Mouse (Mus musculus) embryo, embryonic 10.5 days (tissue): ENCODE data around the gene A830031A19Rik.

Source experiments
- DNase-seq: peaks from one replicate; pipeline ENCODE4 v3.0.0-alpha.2; 2015; ENCODE audit warnings: low spot score

The A830031A19Rik gene

DNA sequence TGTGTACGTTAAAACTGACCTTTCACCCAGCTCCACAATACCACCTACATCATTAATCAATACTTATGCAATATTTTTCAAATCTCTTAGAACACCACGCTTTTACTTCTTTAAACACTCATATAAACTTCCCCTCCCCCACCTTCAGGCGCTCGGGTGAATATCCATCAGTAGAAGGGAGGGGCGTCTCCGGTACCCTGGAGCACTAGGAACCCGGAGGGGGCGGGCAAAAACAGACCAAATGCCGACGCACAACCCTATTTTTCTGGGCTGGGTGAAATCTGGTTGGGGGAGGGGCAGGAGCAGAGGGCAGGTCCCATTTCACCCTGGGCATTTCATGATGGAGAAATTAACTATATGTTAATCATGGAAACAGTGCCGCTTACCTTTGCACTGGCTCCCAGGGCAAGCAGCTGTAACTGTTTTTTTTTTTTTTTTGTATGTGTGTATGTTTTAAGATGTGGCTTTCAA is at the start of gene A830031A19Rik:
TSS of gene A830031A19Rik (minus strand) at position 421 of the 471 bp plus-strand sequence.
- peak; percentile 72 for DNase-seq

DNA sequence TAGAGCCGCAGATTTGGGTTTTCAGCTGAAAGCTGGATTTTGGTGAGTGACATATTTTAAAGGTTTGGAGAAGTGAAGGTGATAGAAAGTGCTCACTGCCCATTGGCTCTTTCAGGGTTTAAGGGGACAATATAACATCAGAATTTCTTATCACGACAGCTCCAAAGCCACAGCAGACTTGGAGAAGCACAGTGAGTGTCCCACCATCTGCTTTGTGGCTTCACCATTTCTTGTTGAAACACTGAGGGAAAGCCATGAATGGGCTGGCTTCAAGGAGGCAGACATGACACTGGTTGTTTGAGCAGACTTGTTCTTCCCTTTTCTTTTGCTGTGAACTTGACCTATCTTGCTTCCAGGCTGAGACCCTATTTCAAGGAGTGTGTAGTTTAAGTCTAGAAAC is 49.1 kb upstream of the A830031A19Rik start:
- DNase-seq, result no peak

DNA sequence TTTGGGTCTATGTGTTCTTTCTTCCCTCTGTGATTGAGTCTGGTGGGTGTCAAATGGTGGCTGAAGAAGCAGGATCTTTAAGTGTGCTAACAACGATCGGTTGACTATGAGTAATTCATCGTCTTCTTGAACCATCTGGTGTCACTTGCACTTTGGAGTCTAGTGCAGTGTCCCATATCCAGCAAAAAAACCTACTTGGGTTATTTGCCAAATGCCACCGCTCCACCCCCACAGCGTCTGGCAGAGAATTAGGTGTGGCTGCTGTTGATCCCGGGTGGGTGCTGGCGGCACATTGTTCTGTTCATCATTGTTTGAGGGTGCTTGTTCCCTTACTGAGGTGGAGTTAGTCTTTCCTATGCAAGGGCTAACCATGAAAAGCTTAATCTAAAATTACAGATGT is 48.0 kb upstream of the A830031A19Rik start:
- DNase-seq, result no peak

DNA sequence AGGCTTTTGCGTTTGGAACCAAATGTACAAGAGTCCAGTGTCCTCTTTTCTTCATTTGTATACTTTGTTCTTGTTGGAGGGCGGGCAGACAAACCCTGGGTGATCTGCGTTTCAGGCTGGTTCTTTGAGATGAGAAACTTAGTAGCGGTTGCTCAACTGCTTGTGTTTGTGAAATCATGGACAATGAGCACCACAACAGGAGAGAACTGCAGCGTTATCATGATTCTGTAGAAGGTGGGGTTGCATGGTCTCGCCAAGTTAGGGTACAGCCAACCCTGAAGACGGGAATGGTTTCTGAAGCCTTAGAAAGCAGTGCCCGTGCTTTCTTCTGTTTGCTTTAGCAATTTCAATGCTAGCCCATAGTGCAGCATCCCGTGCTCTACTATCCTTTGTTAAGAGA is 46.3 kb upstream of the A830031A19Rik start:
- DNase-seq, result no peak

DNA sequence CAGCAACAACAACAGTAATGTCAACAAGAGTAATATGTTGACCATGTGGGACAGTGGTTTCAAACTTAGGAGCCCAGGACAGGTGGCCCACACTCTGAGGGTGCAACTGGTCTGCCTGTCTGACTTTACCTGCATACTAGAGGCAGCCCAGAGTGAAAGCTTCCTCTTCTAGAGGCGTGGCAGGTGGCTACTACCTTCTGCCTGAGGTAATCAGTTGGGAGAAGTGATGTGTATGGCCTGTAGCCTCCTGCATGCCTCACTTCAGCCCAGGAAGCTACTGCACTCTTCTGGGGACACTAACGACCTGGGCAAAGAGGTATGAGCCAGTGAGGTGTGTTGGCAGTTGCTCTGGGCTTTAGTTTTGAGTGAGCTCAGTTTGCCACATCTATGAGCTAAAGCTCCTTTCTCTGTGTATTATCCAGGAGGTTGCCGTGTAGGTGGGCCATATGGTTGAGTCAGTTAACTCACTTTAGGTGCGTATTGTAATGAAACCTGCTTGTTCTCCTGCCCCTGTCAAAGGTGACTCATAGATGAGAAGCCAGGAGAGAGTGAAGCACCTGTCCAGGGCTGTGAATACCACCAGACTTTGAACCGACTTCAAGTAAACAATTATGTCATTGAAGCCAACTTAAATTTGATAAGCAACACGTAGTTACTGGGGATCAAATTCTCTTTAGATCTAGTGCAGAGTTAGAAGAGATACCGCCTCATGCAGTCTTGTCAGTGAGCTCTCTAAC is 41.9 kb upstream of the A830031A19Rik start:
- DNase-seq, result no peak

DNA sequence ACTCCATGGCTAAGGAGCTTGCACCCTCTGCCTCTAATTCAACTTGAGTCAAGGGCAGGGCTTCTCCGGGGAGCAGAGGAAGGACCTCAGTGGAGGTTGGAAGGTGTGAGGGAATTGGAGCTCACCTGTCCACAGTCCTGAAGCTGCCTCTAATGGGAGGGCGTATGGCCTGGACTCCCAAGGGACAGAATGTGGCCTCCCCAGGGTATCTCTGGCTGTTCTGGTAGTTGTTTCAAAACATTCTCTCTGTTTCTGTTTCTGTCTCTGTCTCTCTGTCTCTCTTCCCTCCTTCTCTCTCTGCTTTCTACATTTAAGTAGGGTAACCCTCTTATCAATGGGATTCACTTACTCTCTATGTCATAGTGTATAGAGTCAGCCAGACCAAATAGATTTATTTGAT is 41.2 kb upstream of the A830031A19Rik start:
- no peak for DNase-seq

DNA sequence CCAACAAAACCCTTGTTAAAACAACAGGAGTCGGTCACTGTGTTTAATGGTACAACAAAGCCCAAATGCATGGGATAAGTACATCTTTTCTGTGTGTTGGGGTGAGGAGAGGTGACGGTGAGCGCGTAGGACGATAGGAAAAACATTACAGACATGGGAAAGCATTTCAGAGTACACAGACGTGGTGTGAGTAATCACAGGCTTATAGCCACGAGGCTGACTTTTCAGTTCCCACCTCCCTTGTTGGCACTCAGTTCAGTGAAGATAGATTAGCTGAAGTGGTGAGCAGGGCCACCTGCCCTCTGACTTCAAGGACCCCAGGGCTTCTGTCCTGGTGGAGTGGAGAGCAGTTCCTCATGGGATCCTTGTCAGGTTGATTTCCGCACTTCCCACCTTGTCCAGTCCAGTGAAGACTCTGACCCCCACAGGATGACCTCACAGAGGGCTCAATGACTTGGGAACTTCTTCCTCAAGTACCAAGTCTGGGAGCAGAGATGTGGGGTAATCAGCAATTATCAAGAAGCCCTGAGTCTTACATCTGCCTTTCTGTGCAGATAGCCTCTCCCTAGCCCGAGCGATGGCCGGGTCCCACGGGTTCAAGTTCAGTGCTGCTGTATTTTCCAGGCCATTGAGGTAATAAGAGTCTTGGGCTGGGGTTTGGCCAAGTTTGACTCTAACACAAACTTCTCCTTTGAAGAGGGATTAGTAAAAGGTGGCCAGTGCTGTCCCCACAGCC is 40.3 kb upstream of the A830031A19Rik start:
- no peak for DNase-seq

DNA sequence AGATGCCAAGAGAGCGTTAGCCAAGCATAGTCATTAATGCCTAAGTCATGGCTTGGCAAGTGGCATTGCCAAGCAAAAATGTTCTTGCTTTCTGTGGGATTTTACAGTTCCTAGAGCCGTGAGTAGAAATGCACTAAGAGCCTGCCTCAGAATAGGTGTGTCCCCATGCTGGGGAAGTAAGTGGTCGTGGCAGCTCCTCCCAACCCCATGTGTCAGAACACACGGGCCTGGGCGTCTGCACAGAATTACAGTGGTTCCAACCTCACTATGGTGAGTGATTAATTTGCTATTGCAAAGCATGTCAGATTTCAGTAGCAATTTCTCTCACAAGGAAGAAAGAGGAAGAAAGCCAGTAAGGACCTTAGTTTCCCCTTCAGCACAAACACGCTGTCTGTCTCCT is 36.9 kb upstream of the A830031A19Rik start:
- no peak for DNase-seq

DNA sequence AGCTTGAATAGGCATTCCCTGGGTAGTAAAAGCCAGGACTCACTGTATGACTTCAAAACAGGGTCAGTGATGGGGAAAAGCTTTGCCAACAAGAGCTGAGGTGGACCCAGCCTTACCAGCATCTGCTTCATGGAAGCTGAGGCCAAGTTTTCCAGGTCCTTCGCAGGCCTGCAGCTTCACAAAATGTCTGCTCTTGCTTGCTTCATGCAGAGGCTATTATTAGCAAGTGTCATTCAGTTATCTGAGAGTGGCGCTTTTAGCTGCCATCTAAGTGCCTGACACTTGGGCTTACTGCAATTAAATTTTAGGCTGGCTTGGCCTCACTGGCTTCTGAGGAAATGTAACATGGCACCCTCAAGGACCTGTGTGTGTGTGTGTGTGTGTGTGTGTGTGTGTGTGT is 35.3 kb upstream of the A830031A19Rik start:
- no peak for DNase-seq

DNA sequence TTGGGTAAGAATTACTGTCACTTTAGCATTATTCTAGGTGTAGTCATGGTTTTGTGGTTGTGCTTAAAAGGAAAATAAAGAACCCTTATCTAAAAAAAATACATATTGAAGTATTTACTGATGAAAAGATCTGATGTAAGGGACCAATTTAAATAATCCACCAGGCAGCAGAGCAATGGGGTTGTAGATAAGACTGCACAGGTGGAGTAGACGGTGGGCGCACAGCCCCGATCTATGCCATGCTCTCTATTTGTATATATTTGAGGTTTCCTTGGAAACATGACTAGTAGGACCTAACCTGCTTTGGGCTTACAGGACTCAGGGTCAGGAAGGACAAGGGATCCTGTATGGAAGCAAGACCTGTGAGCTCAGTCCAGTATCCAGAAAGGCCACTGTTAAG is 34.5 kb upstream of the A830031A19Rik start:
- no peak for DNase-seq

DNA sequence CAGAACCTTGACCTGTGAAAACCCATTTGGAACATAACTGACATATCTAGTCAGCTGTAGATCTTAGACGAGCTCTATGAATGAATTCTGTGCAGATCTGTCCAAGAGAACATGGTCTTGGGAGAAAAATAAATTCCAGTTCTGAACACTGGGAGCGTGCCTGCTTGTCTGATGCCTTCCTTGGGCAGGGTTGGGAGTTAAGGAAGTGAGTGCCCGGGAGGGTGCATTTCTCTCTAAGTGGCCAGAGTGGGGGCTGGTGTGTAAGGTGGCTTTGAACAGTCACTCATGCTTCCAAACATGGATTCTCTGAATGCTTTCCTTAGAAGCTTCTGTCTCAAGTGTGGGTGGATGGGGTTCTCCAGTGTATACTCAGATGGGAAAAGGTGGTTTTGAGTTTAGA is 34.1 kb upstream of the A830031A19Rik start:
- DNase-seq, result no peak

DNA sequence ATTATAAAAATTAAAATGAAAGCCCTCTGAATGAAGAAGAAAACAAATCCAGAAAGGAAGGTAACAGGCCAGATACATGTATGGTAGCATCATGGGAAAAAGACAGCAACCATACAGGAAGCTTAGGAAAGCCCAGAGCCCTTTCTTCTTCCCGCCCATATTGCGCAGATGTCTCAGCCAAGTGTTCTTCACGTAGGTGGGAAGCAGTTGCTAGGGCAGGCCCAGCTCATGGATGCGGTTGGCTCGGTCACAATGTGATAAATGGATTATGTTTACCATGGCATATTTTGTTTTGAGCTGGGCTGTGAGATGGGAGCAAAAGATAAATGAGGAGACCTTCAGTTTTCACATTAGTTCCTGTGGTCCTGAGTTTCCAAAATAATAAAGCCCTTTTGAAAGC is 32.6 kb upstream of the A830031A19Rik start:
- DNase-seq, result no peak

DNA sequence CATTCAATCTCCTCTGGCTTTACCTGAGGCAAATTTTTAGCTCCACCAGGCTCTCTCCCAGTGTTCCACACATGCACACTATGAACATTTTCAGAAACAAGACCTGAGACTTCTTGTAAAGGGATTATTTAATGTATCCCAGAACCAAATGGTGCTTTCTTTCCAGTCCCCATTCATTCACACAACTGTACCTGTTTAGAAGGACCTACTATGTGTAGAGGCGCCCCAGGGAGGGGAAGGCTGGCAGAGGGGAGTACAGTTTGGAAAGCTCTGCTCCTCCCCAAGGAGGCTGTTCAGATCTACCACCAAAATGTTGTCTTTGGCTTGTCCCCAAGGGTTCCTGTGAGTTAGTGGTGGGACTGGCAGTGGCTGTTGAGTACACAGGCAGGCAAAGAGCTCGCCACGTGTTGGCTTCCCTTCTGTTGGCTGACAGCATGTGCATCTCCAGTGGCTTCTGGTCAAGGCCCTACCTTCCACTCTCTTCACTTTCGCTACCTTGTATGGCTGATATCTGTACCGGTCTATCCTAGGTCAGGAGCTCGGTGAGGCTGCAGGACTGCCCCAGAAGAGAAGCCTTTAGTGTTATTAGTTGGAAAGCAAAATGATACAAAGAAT is 28.4 kb upstream of the A830031A19Rik start:
- no peak for DNase-seq

DNA sequence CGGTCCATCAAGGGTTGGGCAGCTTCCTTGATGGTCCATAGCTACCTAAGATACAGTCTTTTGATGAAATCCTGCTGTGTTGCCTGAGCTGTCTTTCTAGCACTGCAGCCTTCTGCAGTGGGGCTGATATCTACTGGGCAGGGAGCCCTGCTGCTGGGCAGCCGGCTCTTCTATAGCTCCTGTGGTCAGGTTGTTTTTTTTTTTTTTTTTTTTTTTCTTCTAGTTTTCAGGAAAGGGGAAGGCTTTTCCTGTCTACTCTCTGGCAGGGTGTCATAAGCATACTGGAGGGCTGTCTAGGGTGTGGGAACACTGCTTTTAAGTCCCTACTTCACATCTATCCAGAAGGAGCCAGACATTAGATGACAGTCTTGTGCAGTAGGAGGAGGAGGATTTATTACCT is 27.5 kb upstream of the A830031A19Rik start:
- DNase-seq, result no peak

DNA sequence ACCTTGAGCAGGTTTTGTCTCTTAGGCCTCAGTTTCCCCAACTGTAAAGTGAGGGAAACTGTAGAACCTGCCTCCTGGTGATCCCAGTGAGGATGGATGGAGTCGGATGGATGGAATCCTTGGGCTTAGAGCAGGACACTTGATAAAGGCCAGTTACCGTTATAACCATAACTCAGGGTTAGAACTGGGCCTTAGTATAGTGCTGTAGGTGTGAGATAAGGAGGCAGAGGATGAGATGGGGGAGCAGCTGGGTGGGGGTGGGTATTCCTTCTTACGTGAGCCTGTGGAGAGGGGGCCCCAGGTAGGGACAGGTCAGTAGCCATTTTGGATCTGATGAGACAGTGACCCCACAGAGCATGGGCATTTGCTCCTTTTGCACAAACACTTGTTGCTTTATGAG is 26.8 kb upstream of the A830031A19Rik start:
- no peak for DNase-seq

DNA sequence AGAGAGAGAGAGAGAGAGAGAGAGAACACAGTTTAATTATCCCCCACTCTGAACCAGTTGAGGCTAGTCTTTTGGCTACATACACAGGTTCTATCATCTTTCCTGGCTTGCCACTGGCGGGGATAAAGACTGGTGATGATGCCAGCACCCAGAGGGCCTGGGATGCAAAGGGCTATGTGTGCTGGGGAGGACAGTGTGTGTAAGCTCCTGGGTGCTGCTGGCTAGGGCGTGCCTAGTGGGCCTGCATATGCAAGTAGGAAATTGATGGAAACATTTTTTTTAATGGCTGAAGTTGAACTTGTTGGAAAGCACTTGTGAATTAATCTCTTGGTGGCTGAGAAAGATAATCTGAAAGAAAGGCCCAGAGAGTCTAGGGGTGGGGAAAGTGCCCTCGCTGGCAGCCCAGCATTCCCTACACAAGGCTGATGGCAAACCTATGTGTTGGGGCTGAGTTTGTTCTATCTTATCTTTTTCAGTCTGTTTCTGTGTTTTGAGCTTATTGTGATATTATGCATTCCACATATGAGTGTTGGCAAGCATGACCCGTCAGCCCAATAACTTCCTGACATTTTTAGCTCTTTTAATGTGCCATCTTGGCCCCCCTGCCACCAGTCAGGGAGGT is 25.7 kb upstream of the A830031A19Rik start:
- DNase-seq, result no peak

DNA sequence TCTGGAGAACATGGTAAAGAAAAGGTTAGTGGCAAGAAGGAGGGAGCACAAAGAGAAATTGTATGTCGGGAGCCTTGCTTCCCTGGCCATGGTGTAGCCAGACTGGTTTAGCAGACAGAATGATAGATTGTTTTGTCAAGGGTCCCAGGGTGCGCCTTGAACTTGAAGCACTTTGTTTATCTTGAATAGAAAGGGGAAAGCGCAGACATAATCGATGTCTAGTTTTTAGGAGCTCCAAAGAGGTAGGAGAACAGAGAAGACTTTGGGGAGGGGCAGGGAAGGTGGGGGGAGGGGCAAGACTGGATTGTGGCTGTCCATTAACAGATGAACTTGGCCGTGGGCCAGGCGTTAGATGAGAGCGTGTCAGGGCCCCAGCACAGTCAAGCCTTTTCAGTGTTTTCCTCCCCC is 25.0 kb upstream of the A830031A19Rik start:
- DNase-seq, result peak; percentile 66

DNA sequence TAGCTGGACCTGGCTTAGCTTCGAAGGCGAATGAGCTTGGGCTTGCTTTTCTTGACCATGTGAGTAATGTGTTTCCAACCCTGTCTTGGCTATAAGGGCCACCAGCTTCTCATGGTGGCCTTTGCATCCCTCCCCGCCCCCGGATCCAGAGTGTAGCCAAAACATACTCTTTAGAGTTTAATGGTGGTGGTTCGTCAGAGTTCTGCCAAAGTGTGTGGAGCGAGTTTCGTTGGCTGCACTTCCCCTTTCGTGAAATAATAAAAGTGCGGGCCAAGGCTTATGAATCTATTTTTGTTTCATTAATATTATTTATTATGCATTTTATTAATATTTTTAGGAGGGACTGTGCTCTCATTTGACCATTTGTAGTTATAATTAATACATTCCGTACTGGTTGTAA is 24.4 kb upstream of the A830031A19Rik start:
- no peak for DNase-seq

DNA sequence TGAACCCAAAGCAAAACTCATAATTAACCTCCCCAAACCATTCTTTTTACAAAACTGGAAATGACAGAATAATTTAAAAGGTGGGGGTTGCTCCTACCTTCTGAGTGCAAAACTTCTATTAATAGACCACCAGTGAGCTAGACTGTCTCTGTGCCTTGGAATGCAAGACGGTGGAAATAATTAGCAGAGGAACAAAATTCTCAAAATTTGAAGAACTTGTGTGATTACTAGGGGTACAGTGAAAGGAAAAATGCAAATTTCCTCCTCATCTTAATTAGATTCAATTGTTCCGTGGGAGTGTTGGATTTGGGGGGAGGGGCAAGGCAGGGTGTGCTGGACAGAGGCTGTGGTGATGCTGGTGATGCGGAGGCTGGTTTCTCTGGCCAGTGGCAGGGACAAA is 23.8 kb upstream of the A830031A19Rik start:
- no peak for DNase-seq

DNA sequence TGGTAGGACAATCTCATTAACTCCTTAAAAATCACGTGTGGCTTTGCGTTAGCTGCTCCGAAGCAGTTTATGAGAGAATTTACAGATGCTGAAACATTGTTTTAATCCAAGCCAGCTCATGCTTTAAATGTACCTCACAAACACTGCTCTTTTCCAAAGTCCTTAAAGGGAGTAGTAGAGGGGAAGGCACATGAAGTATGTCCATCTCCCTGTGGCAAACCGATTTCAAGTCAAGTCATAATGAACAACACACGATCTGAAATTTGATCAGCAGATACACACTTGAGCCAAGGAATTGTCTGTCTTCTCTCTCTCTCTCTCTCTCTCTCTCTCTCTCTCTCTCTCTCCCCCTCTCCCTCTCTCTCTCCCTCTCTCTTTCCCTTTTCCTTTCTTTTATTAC is 23.2 kb upstream of the A830031A19Rik start:
- DNase-seq, result no peak

DNA sequence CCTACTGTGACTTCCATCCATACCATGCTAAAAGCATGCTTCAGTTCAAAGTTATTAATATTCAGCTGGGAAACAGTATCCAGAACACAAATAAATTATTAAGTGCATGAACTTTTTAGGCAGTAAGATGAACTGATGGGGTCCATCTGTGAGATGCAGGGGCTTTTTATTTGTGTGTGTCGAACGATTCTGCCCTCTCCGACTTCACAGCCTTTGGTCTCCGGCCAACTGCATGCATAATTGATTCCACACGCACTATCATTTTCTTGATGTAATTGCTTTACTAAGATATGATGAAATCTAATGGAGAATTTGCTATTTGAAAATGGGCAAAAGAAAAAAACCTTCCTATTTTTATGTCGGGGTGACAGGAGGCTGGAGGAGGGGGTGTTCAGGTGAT is 22.2 kb upstream of the A830031A19Rik start:
- no peak for DNase-seq

DNA sequence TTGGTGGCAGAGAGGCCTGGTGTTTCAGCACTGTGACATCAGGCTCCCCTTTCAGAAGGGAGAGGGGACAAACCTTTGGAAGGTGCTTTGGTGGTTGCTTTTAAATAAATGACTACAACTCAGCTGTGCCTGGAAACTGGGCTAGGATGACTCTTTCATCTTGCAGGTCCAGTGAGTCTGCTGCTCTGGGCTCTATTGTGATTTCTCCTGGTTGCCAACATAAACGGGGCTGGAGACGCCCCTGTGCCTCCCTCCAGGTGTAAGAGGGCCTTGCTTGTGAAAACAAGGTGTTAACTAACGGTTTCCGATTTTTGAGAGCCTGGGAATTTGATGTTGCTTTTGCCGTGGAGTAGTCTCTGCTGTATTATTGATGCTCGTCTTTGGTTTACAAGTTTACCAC is 21.6 kb upstream of the A830031A19Rik start:
- no peak for DNase-seq
